Mouse (Mus musculus) heart, postnatal 25 days (tissue): ENCODE measurements at regions not wholly inside any gene's neighbourhood (a gene's known extent, or its start where the extent isn't known, plus 50 kb on each side); places are given as distances from the start of the nearest gene placed in this dataset.
"Not testable (repeated sequence)": the region's sequence is repeated elsewhere in the genome, so short reads cannot be mapped to it uniquely, and the experiment has no call there.

Source experiments
- DNase-seq: peaks from one replicate; pipeline ENCODE4 v3.0.0; 2022; ENCODE audit warnings: low spot score
- intact Hi-C: fragments of 180-260 bp; cut with DNase I; formaldehyde crosslinking; loops from one replicate; pipeline ENCODE4 v1.15.1; 2025

GRCm38 (mm10) chr13:46041475-46041874, 76.7 kb upstream of the Atxn1 start:
- intact Hi-C loops: no loop called here

GRCm38 (mm10) chr13:46040062-46040461, 75.3 kb upstream of the Atxn1 start:
- DNase-seq: no peak
- intact Hi-C loops: no loop called here

More at GRCm38 (mm10) chr13:46041475-46041874, 76.7 kb upstream of the Atxn1 start:
- no peak for DNase-seq

- intact Hi-C loops: no loop called here
- no peak for DNase-seq
Observed at GRCm38 (mm10) chr13:46038441-46039331, 73.9 kb upstream of the Atxn1 start.

GRCm38 (mm10) chr13:46032281-46032680, 67.5 kb upstream of the Atxn1 start:
- intact Hi-C loops: no loop called here
- DNase-seq: no peak

- DNase-seq: no peak
- intact Hi-C loops: no loop called here
Observed at GRCm38 (mm10) chr13:46026018-46026417, 61.2 kb upstream of the Atxn1 start.

- intact Hi-C loops: no loop called here
- DNase-seq: no peak
Observed at GRCm38 (mm10) chr13:46023630-46024041, 58.8 kb upstream of the Atxn1 start.

- intact Hi-C loops: no loop called here
- no peak for DNase-seq
Observed at GRCm38 (mm10) chr13:46023187-46023586, 58.4 kb upstream of the Atxn1 start.

GRCm38 (mm10) chr13:46020945-46021835, 56.4 kb upstream of the Atxn1 start:
- intact Hi-C loops: no loop called here
- DNase-seq: no peak

GRCm38 (mm10) chr13:46019431-46020166, 54.8 kb upstream of the Atxn1 start:
- intact Hi-C loops: no loop called here
- DNase-seq: no peak

- no peak for DNase-seq
- intact Hi-C loops: no loop called here
Observed at GRCm38 (mm10) chr13:46018903-46019430, 54.2 kb upstream of the Atxn1 start.

- intact Hi-C loops: no loop called here
- no peak for DNase-seq
Observed at GRCm38 (mm10) chr13:46017742-46018141, 52.9 kb upstream of the Atxn1 start.

- intact Hi-C loops, DNase-seq: not testable (repeated sequence)
Observed at GRCm38 (mm10) chr13:46017011-46017410, 52.2 kb upstream of the Atxn1 start.

- intact Hi-C loops: no loop called here
Observed at GRCm38 (mm10) chr13:46015231-46015630, 50.4 kb upstream of the Atxn1 start.

GRCm38 (mm10) chr13:46014637-46015036, 49.8 kb upstream of the Atxn1 start:
- intact Hi-C loops: no loop called here

More at GRCm38 (mm10) chr13:46015231-46015630, 50.4 kb upstream of the Atxn1 start:
- DNase-seq: no peak

More at GRCm38 (mm10) chr13:46014637-46015036, 49.8 kb upstream of the Atxn1 start:
- no peak for DNase-seq
